Mouse (Mus musculus): ENCODE results near the gene Acad12. TPM values are rescaled to one million over a fixed set of nuclear protein-coding genes. Genes with fewer than 3 reads are reported as not detected.

Gene Acad12
- polyA plus RNA-seq, 1 experiment from 2014 or later, result 1.9 TPM

- peaks cover 13% of the 10 kb centered on the region; the same call in 1 of the 2 replicates for H3K27me3 ChIP-seq (ENCODE audit: insufficient read depth, poor library complexity, severe bottlenecking)
- 89% methylated on average over 6 of the region's 6 CpGs for WGBS
These were observed 28.8 kb downstream of the Acad12 start for GRCm38 (mm10) chr5:121589928-121590327.

GRCm38 (mm10) chr5:121586400-121587039, 32.2 kb downstream of the Acad12 start:
- Histone ChIP-seq H3K4me3 (no peak overlapping the region), H3K36me3 (no peaks in the 10 kb centered on the region), H3K9me3 (no peaks in the 10 kb centered on the region), H3K4me1 (replicated peaks) (peaks cover 8% of the 10 kb centered on the region), H3K27ac (no peak overlapping the region), H3K27me3 (ENCODE audit: insufficient read depth, poor library complexity, severe bottlenecking) (no peaks in the 10 kb centered on the region)
- WGBS, result 77% methylated on average over 6 of the region's 6 CpGs
- no peak for DNase-seq (ENCODE audit: low spot score)

More at GRCm38 (mm10) chr5:121589928-121590327, 28.8 kb downstream of the Acad12 start:
- Histone ChIP-seq H3K4me1 (replicated peaks) (peaks cover 29% of the 10 kb centered on the region), H3K9me3 (no peaks in the 10 kb centered on the region), H3K4me3 (no peak overlapping the region), H3K27ac (no peak overlapping the region), H3K36me3 (no peaks in the 10 kb centered on the region)
- no peak for DNase-seq (ENCODE audit: low spot score)

GRCm38 (mm10) chr5:121585699-121586098, 33.0 kb downstream of the Acad12 start:
- H3K4me3 ChIP-seq, result no peak overlapping the region
- no peaks in the 10 kb centered on the region for H3K27me3 ChIP-seq (ENCODE audit: insufficient read depth, poor library complexity, severe bottlenecking)
- no peaks in the 10 kb centered on the region; the same call in 1 of the 2 replicates for H3K36me3 ChIP-seq
- 85% methylated on average over 5 of the region's 5 CpGs for WGBS
- H3K27ac ChIP-seq, result no peak overlapping the region
- peaks cover 8% of the 10 kb centered on the region for H3K4me1 ChIP-seq (replicated peaks)
- H3K9me3 ChIP-seq, result no peaks in the 10 kb centered on the region
- no peak for DNase-seq (ENCODE audit: low spot score)

- DNase-seq (ENCODE audit: low spot score), result no peak
- no peak overlapping the region for H3K4me3 ChIP-seq
- peaks cover 5% of the 10 kb centered on the region; the same call in 1 of the 2 replicates for H3K36me3 ChIP-seq
- H3K27ac ChIP-seq, result no peak overlapping the region
- no peaks in the 10 kb centered on the region for H3K27me3 ChIP-seq (ENCODE audit: insufficient read depth, poor library complexity, severe bottlenecking)
- 95% methylated on average over 10 of the region's 10 CpGs for WGBS
- H3K9me3 ChIP-seq, result no peaks in the 10 kb centered on the region
- peaks cover 8% of the 10 kb centered on the region for H3K4me1 ChIP-seq (replicated peaks)
These were observed 33.7 kb downstream of the Acad12 start for GRCm38 (mm10) chr5:121585005-121585404.

GRCm38 (mm10) chr5:121583765-121584501, 34.8 kb downstream of the Acad12 start:
- Histone ChIP-seq H3K27me3 (ENCODE audit: insufficient read depth, poor library complexity, severe bottlenecking) (no peaks in the 10 kb centered on the region), H3K4me3 (no peak overlapping the region), H3K4me1 (replicated peaks) (peaks cover 8% of the 10 kb centered on the region), H3K36me3 (peaks cover 15% of the 10 kb centered on the region), H3K9me3 (no peaks in the 10 kb centered on the region), H3K27ac (no peak overlapping the region)
- 56% methylated on average over 12 of the region's 12 CpGs for WGBS
- DNase-seq (ENCODE audit: low spot score), result peak; percentile 21

GRCm38 (mm10) chr5:121581945-121582344, 36.8 kb downstream of the Acad12 start:
- Histone ChIP-seq H3K4me1 (replicated peaks) (peaks cover 8% of the 10 kb centered on the region), H3K27me3 (ENCODE audit: insufficient read depth, poor library complexity, severe bottlenecking) (no peaks in the 10 kb centered on the region), H3K27ac (no peak overlapping the region), H3K4me3 (no peak overlapping the region), H3K36me3 (peaks cover 30% of the 10 kb centered on the region), H3K9me3 (no peaks in the 10 kb centered on the region)
- DNase-seq (ENCODE audit: low spot score), result no peak
- 90% methylated on average over 8 of the region's 8 CpGs for WGBS

GRCm38 (mm10) chr5:121576927-121577488, 41.7 kb downstream of the Acad12 start:
- no peak for DNase-seq (ENCODE audit: low spot score)
- Histone ChIP-seq H3K27ac (no peak overlapping the region), H3K4me1 (replicated peaks) (no peaks in the 10 kb centered on the region), H3K4me3 (no peak overlapping the region), H3K27me3 (ENCODE audit: insufficient read depth, poor library complexity, severe bottlenecking) (no peaks in the 10 kb centered on the region), H3K36me3 (peaks cover 62% of the 10 kb centered on the region), H3K9me3 (no peaks in the 10 kb centered on the region)
- WGBS, result 89% methylated on average over 11 of the region's 11 CpGs

- Histone ChIP-seq H3K4me1 (replicated peaks) (no peaks in the 10 kb centered on the region), H3K9me3 (no peaks in the 10 kb centered on the region), H3K27ac (no peak overlapping the region), H3K4me3 (no peak overlapping the region), H3K36me3 (peaks cover 69% of the 10 kb centered on the region), H3K27me3 (ENCODE audit: insufficient read depth, poor library complexity, severe bottlenecking) (no peaks in the 10 kb centered on the region)
- DNase-seq (ENCODE audit: low spot score), result no peak
- 90% methylated on average over 11 of the region's 11 CpGs for WGBS
These were observed 42.9 kb downstream of the Acad12 start for GRCm38 (mm10) chr5:121575867-121576266.

GRCm38 (mm10) chr5:121574145-121574544, 44.6 kb downstream of the Acad12 start:
- H3K9me3 ChIP-seq, result no peaks in the 10 kb centered on the region
- H3K27ac ChIP-seq, result no peak overlapping the region
- 93% methylated on average over 13 of the region's 13 CpGs for WGBS
- H3K27me3 ChIP-seq (ENCODE audit: insufficient read depth, poor library complexity, severe bottlenecking), result no peaks in the 10 kb centered on the region
- peaks cover 68% of the 10 kb centered on the region for H3K36me3 ChIP-seq
- no peak overlapping the region for H3K4me3 ChIP-seq
- DNase-seq (ENCODE audit: low spot score), result no peak
- H3K4me1 ChIP-seq (replicated peaks), result no peaks in the 10 kb centered on the region

- H3K27ac ChIP-seq, result no peak overlapping the region
- H3K4me1 ChIP-seq (replicated peaks), result no peaks in the 10 kb centered on the region
- H3K9me3 ChIP-seq, result no peaks in the 10 kb centered on the region
- no peaks in the 10 kb centered on the region for H3K27me3 ChIP-seq (ENCODE audit: insufficient read depth, poor library complexity, severe bottlenecking)
- no peak overlapping the region for H3K4me3 ChIP-seq
- H3K36me3 ChIP-seq, result peaks cover 50% of the 10 kb centered on the region
- 86% methylated on average over 1 of the region's 1 CpGs for WGBS
- DNase-seq (ENCODE audit: low spot score), result no peak
These were observed 48.0 kb downstream of the Acad12 start for GRCm38 (mm10) chr5:121570787-121571186.

GRCm38 (mm10) chr5:121569881-121570420, 48.8 kb downstream of the Acad12 start:
- Histone ChIP-seq H3K4me3 (no peak overlapping the region), H3K4me1 (replicated peaks) (no peaks in the 10 kb centered on the region), H3K36me3 (peaks cover 47% of the 10 kb centered on the region)

GRCm38 (mm10) chr5:121566035-121566681, 52.6 kb downstream of the Acad12 start:
- peaks cover 17% of the 10 kb centered on the region for H3K36me3 ChIP-seq
- H3K27me3 ChIP-seq (ENCODE audit: insufficient read depth, poor library complexity, severe bottlenecking), result no peaks in the 10 kb centered on the region
- H3K4me1 ChIP-seq (replicated peaks), result peaks cover 4% of the 10 kb centered on the region; the same call in 1 of the 2 replicates
- 92% methylated on average over 16 of the region's 16 CpGs for WGBS
- H3K4me3 ChIP-seq, result no peak overlapping the region
- no peak overlapping the region for H3K27ac ChIP-seq
- DNase-seq (ENCODE audit: low spot score), result no peak
- no peaks in the 10 kb centered on the region for H3K9me3 ChIP-seq

More at GRCm38 (mm10) chr5:121569881-121570420, 48.8 kb downstream of the Acad12 start:
- no peaks in the 10 kb centered on the region for H3K27me3 ChIP-seq (ENCODE audit: insufficient read depth, poor library complexity, severe bottlenecking)
- H3K9me3 ChIP-seq, result no peaks in the 10 kb centered on the region
- no peak for DNase-seq (ENCODE audit: low spot score)
- WGBS, result 88% methylated on average over 9 of the region's 9 CpGs
- no peak overlapping the region for H3K27ac ChIP-seq

Data from hindbrain, embryonic 10.5 days (tissue).